Mouse (Mus musculus): ENCODE measurements at regions not wholly inside any gene's neighbourhood (a gene's known extent, or its start where the extent isn't known, plus 50 kb on each side); places are given as distances from the start of the nearest gene placed in this dataset.

DNA sequence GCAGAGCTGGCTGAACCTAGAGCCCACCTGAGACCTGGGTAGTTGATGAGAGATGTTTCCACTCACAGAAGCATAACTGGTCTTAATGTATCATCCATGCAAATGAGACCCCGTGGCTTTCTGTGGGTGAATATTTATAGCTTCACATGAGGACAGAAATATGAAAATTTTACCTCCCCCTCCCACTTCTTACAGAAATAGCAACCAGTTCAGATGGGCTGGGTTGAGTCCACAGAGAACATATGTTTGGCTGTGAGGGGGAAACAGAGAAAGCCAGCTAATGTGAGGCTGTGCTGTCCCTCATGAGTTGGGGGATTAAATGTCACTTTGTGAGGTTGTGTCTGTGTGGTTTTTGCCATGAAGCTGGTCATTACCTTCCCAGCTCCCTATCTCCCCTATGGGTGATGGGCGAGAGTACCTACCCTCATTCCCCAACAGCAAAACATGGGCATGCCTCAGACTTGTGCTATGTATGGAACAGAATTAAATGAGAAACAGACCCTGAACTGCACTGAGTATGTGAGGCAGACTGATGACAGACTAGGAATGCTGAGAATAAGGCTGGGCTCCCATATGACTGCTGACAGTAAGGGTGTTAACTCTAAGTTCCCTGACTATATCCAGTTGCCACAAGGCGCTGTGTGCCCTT lies 178.7 kb upstream of the 1810046K07Rik start:
- peak in 1 of 2 experiments; percentile 76 for DNase-seq (ENCODE audit: low spot score in 2 of 2)
- intact Hi-C loops (cut with DNase I), result loop anchor here (1.0 to 10.0 kb wide), 3 partner anchors 65 to 257 kb away; partner anchors contain the start of gene Arhgap20

DNA sequence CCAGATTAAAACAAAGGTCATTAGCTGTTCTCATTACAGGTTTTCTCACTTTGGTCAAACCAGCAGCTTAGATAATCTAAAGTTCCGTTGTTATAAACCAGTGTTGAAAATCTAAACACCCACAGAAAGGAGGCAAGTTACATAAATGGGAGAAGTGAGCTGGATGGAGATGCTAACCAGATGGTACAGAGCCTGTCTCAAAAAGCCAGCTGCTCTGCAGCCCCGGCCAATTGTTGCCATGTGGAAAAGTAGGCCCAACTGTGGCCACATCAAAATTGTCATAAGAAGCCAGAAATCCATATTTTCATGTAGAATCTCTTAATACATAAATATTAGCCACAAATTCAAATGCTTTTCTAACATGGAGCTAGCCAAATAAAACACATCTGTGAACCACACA lies 188.9 kb upstream of the 1810046K07Rik start:
- DNase-seq (ENCODE audit: low spot score in 2 of 2), result peak in 1 of 2 experiments; percentile 83
- intact Hi-C loops (cut with DNase I), result no loop called here

DNA sequence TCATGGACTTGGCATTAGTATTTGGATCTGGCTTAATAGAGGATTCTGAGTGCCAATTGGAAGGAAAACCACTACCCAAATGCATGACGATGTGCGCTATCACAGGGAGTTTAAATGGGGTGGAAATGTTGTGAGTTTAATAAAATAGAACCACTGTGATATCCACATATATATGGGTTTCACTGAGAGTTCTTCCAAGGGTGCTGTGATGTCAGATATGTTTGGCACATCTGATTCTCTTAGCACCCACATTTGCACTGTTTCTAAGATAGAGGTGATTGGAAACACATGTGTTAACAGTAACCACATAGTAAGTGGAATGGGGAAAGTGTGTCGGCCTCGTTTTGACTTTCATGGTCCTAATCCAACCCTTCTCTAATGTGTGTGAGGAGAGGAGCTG lies 189.7 kb upstream of the 1810046K07Rik start:
- intact Hi-C loops (cut with DNase I), result no loop called here
- DNase-seq (ENCODE audit: low spot score in 2 of 2), result peak in 1 of 2 experiments; percentile 35

DNA sequence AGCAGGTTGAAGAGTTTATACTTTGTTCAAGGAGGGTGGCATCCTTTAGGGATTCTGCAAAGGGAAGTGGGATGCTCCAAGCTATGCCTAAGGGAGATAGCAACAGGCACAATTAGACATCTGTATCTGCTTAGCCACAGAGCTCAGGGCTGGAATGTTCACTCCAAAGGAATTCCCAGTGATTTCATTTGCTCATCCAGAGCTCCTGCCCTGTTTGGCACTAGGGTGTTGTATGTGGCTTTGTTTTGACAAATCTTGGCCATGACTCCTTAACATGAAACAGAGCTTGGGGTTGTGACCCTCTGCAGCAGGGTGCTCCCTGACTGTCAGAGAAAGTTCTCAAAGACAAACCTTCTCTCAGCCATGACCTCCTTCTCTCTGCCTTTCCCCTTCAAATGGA lies 194.8 kb upstream of the 1810046K07Rik start:
- no peak for DNase-seq (ENCODE audit: low spot score in 2 of 2)
- intact Hi-C loops (cut with DNase I), result no loop called here

DNA sequence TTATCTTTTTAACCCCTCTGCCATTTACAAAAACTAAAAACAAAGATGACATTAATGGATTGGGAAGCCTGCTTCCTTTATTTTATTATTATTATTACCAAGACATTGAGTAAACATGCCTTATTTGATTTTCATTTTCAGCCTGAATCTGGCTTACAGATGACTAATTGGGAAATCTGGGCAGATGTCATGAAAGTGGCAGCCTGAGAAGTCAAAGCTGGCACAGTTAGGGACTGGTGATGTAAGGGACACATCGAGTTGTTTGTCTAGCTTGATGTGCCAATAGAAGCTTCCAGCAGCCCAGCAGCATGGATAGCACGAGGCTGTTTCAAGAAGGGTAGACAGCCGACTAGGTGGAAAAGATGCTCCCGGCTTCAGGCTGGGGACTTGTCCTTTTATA lies 197.2 kb upstream of the 1810046K07Rik start:
- DNase-seq (ENCODE audit: low spot score in 2 of 2), result no peak
- intact Hi-C loops (cut with DNase I), result no loop called here

DNA sequence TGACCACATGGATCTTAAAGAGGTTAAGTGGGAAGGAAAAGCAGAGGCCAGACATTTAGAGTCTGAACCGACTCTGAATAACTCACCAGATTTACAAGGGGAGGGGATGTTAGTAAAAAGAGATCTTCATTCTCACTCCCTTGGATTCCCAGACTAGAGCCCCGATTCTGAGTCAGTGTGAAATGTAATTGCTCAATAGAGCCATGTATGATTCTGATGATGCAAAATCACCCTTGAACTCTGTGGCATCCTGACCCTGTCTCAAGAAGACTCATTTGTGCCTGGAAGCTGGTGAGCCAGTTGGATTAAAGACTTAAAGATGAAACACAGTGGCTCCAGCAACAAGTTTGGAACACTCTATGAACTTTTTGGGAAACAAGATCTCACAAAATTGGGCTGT lies 210.2 kb upstream of the 1810046K07Rik start:
- intact Hi-C loops (cut with DNase I), result no loop called here
- DNase-seq (ENCODE audit: low spot score in 2 of 2), result no peak

DNA sequence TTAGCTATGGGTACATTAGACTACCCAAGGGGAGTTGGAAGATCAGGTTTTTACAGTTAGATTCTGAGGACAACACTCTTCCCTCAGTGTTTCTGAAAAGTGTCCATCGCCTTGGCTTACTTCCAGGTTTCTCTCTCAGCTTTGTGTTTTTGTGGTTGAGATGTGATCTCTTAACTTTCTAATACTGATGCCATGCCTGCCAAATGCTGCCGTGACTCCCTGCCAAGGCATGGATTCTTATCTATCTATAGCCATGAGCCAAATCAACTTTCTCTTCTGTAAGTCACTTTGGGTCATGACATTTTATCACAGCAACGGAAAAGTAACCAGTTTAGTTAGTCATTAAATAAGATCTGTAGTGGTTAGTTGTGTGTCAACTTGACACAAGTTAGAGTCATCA lies 213.2 kb upstream of the 1810046K07Rik start:
- intact Hi-C loops (cut with DNase I), result no loop called here
- no peak for DNase-seq (ENCODE audit: low spot score in 2 of 2)

DNA sequence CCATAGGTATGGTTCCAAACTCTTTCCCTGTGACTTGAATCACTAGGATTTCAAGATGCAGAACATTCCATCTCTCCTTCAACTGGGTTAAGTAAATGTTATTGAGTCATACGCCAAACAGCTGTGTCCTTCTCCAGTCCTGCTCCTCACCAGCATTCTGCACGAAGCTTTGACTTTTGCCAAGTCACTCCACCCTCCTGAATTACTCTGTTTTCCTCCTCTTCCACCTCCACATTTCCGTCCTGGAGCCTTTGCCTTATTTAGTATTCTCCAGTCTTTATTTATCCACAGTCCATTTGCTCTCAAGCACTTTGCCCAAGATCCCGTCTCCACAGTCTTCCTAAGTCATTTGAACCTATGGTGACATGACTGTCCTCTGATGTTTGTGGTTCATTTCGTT lies 193.1 kb upstream of the Arhgap20 start:
- DNase-seq (ENCODE audit: low spot score in 2 of 2), result peak in 1 of 2 experiments; percentile 65
- intact Hi-C loops (cut with DNase I), result no loop called here

DNA sequence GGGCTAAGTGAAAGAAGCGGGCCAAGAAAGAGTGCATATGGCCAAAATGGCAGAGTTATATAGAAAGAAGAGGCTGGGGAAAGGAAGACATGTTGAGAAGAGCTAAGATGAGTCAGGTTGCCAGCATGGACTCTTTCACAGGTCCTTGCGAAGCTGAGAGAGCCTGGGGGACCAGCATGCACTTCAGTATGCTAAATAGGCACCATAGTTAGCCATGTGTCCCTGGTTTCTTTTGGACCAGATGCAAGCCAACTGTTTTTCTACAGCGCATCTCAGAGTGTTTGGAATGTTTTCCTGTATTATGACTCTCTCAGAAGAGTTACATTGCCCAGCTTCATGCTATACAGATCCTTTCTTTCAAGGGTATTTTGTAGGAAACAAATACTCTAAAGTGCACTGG lies 183.5 kb upstream of the Arhgap20 start:
- peak in 1 of 2 experiments; percentile 30 for DNase-seq (ENCODE audit: low spot score in 2 of 2)
- intact Hi-C loops (cut with DNase I), result no loop called here

DNA sequence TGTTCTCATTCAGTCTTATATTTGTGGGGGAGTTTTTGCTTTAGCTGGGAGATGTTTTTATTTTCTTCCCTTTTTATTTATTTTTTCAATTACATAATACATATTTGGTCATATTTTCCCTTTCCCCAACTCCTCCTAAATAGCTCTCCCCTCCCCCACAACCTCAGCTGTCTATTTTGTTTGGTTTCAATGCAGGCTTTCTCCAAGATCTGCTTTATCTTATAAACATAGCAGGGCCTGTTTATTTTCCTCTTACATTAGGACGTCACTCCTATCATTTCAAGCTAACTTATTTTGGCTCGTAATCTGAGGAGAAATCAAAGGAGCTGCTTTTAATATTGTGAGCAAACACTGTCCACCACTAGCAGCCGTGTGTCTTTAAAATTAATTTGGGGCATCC lies 171.4 kb upstream of the Arhgap20 start:
- intact Hi-C loops (cut with DNase I), result no loop called here
- DNase-seq (ENCODE audit: low spot score in 2 of 2), result no peak

DNA sequence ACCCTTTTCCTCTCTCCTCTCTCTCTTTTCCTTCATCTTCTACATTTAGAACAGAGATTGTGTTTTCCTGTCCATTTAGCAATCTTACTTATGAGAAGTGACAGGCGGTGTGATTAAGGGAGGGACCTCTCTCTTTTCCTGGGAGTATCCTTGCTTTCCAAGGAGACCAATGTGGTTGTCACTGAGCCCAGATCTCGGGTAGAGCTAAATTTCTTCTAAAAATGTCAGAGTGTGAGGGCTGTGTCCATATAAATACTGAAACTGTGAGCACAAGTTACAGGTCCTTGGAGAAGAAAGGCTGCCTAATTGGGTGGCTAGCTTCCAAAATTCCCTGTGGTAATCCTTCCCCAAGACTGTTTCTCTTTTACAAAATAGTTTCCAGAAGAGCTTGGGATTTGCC lies 166.4 kb upstream of the Arhgap20 start:
- peak in 1 of 2 experiments; percentile 37 for DNase-seq (ENCODE audit: low spot score in 2 of 2)
- intact Hi-C loops (cut with DNase I), result no loop called here

DNA sequence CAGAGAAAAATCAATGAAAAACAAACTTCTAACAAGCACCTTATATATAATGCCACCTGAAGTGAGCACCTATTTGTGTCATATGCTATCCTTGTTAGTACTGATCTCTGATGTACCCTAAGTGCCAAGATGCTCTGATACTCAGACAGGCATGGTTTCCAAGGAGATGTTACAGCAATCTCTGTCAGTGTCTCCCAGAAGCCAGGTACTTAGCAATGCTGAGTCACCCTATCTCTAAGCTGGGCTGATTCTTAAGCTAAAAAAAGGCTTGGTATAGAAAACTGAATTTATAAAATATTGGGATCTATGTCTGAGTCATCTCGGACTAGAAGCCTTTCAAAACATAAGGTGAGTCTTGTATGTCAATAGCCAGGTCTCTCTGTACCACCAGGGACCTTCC lies 157.0 kb upstream of the Arhgap20 start:
- DNase-seq (ENCODE audit: low spot score in 2 of 2), result peak; percentile 24 to 57
- intact Hi-C loops (cut with DNase I), result no loop called here

DNA sequence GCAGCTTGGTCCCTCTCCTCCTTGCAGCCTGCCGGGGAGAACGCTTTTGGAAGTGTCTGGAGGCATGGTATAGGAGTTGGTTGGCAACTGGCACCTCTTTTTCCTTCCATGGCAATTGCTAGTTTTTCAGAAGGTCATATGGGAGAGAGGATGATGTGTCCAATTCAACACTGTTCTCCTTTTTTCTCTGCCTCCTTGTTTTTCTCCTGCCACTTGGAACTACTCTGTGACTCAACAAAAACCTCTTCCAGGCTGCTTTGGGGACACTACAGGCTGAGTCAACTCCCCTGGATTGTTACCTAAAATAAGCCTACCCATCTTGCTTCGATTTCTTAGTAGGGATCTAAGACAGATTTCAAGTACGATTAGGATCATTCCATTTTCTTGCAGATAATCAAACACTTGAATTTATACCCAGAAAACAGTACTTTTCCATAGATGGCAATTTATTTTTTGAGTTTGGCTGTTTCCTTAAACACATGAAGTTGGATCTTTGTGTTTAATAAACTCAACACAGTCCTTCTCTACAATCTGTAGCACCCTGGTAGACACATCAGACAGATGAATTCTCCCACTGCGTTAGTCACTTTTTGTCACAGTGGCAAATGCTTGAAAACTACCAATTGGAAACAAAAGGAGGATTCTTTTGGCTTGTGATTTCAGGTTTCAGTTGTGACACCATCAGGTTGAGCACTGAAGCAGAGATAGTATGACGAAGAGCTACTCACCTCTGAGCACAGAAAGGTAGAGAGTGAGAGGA lies 156.3 kb upstream of the Arhgap20 start:
- DNase-seq (ENCODE audit: low spot score in 2 of 2), result peak; percentile 11 to 72
- intact Hi-C loops (cut with DNase I), result no loop called here

DNA sequence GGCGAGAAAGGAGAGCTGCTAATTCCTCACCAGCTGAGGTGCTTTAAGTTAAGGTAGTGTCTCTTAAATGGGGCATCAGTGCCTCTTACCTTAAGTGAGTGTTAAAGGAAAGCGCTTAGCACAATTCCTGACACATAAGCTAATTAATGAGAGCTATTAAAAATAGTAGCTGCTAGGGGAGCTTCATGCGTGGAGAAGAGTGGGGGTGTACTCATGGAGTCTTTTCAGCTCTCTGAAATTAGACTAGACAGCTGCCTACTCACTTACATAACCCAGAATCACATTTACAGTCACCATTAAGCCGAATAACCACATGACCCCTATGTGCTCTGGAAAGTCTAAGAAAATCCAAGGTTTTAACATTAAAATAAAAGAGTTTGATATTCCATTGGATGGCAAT lies 139.0 kb upstream of the Arhgap20 start:
- peak; percentile 11 to 37 for DNase-seq (ENCODE audit: low spot score in 2 of 2)
- intact Hi-C loops (cut with DNase I), result no loop called here

DNA sequence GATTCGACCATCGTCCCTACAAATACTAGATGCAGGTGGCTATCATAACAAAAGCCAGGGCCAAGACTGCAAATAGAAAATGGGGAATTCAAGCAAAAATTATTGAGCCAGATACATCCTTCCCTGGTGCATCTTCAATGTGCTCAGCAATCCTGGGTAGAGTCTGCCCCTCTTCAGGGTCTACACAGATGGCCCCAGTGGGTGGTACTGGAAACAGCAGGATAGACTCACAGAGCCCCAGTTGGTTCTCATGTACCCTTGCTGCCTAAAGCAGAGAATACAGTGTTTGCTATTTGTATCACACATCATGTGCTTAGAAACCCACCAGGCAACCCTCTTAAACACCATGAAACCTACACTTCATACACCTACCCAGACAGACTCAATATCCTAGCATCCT lies 129.0 kb upstream of the Arhgap20 start:
- DNase-seq (ENCODE audit: low spot score in 2 of 2), result no peak
- intact Hi-C loops (cut with DNase I), result no loop called here

DNA sequence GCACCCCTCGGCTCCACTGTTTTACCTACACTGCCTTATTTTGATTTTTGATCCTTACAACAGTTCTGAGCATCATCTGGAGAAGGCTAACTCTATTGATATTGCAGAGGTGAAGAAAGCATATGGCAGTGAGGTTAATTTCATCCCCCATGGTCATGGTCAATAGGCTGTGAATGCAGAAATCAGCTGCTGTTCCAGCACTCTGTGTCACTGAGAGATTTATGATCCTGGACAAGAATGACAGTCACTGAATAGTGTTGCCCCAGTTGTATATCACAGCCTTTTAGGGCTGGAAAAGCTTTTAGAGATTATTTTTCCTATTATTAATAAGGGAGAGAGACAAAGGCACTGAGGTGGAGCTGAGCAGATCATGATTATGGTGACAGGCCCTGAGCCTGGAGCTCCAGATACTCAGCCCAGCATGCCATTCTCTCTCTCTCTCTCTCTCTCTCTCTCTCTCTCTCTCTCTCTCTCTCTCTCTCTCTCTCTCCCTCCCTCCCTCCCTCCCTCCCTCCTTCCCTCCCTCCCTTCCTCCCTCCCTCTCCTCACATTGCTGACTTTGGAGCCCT lies 128.5 kb upstream of the Arhgap20 start:
- DNase-seq (ENCODE audit: low spot score in 2 of 2), result no peak
- intact Hi-C loops (cut with DNase I), result no loop called here

DNA sequence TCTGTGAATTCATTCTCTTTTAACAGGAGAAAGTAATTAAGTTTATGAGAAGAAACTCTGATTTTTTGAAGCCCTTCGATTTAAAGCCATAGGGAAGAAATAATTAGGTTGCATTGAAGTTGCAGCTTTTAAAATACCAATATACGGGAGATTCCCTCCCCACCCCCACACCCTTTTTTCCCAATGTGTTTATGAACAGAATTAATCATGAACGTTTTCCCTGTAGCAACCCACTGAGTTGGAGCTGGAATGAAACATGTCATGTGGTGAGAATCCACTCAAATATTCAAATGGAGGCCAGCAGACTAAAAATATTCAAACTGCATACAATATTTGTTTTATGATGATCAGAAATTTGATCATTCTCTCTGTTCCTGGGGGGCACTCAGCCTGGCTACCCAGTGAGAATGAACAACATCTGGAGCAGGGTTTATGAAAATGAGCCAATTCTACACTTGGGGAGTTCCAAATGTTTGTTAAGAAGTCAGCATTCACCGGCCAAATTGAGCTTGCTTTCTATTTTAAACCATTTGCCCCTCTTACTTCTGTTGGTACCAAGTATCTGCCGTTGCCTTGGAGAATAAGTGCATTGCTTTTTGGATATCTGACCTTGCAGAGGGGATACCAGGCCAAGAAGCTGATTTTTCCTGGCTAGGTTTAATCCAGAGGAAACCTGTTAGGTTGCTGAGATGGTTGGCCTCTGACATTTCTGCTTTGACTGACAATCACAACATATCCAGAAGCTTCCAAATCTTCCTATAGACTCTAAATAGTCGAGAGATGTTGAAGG lies 127.8 kb upstream of the Arhgap20 start:
- no peak for DNase-seq (ENCODE audit: low spot score in 2 of 2)
- intact Hi-C loops (cut with DNase I), result no loop called here

DNA sequence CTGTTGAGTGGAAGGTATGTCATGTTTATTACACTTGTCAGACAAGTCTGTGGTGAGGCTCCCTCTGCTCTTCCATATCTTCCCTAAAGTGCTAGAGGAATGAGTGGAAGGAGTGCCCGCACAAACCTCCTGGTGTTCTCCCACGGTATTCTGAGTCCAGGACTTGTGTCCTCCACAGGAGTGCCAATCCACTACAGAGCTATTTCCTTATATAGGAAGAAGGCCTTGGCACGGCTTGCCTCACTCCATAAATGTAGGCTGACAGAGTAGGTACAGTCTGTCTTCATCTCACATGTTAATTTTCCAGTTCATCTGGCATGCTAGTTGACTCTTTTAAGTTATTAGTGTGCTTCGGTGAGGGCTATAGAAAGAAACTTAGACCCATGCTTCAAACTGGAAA lies 123.4 kb upstream of the Arhgap20 start:
- intact Hi-C loops (cut with DNase I), result no loop called here
- peak in 1 of 2 experiments; percentile 79 for DNase-seq (ENCODE audit: low spot score in 2 of 2)

DNA sequence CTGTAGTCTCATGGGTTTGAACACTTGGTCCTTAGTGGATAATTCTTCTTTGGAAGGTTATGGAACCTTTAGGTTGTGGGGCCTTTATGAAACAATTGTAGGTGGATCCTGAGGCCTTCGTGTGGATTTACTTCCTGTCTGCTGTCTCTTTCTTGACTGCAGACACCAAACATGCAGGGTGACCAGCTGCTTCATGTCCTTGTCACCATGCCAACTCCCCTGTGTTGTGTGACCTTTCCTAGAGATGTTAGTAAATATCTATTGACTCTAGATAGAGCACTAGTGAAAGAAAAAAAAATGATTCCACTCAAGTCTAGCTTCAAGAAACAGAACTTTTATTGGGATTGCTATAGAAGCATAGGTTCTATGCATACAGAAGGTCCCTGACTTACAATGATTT lies 119.7 kb upstream of the Arhgap20 start:
- intact Hi-C loops (cut with DNase I), result no loop called here
- no peak for DNase-seq (ENCODE audit: low spot score in 2 of 2)

Data from left cerebral cortex, postnatal 25 days (tissue).